8 mouse cellular contexts compared by ENCODE assay signal in the genomic region with DNA sequence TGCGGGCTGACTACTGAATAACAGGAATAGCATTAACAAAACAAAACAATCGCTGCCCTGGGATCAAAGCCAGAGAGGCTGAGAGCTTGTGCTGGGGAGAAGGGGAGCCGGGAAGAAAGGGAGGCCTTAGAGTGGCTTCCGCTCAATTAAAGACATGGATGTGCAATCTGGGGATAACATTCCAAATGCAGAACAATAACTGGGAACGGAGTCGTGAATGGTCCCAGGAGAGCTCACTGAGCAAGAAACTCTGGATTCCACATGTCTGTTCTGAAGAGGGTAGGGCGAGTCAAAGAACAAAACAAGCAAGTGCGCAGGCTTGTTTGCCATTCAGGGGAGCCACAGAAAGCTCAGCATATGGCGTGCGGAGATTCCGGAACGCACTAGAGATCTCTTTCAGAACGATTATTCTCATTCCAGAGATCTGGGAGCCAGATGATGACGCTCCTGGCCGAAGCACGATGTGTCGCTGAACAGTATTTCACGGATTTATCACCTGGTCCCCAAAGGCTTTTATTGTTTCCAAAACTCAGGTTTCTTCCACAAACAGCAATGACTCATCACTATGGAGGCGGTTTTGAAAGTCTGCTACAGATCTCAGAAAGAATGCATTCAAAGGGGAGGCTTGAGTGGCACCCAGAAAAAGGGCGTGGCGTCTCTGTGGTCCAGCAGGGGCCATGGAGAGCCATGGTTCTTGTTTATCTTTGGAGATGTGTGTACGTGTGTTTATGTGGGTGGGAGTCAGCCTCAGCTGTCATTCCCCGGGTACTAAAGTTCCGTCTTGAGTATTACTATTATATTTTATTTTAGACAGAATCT.
DNase-seq lines count a peak whose midpoint lies in the region; ATAC-seq and TF ChIP-seq lines count a peak whose summit lies in the region.

No protein-coding gene starts in this region.

- H3K27ac ChIP-seq in gastrocnemius, adult 2 months, result peak overlapping the region; percentile 43
- H3K27ac ChIP-seq in intestine, embryonic 16.5 days (ENCODE audit: low read length), result no peak overlapping the region

- no peak overlapping the region for H3K9ac ChIP-seq in intestine, embryonic 16.5 days (ENCODE audit: low read depth, low read length)

- no peaks in the 10 kb centered on the region for H3K27me3 ChIP-seq in intestine, embryonic 16.5 days (replicated peaks; ENCODE audit: control insufficient read depth, insufficient read depth, low read length)

- H3K9me3 ChIP-seq in intestine, embryonic 16.5 days (ENCODE audit: control insufficient read depth, low read length), result no peaks in the 10 kb centered on the region

- peak; percentile 14 to 41 for DNase-seq in frontal cortex, adult 2 months (ENCODE audit: extremely low spot score in 1 of 2, low spot score in 1 of 2)
- no peak for DNase-seq in frontal cortex, postnatal 25 days (ENCODE audit: low spot score in 2 of 2)
- peak; percentile 6 for DNase-seq in NIH3T3 (ENCODE audit: low read depth)
- peak; percentile 49 for DNase-seq in gastrocnemius, adult 2 months
- peak; percentile 20 to 59 for DNase-seq in left cerebral cortex, postnatal 25 days (ENCODE audit: low spot score in 2 of 2)
- DNase-seq in right cerebral cortex, postnatal 4 days, result peak; percentile 18

- H3K4me3 ChIP-seq in gastrocnemius, adult 2 months, result peak overlapping the region; percentile 51
- no peak overlapping the region for H3K4me3 ChIP-seq in intestine, embryonic 16.5 days (ENCODE audit: low read length)

- TF ChIP-seq CTCF in gastrocnemius, adult 2 months (IDR thresholded peaks at IDR 0.05), result no peak

- H3K36me3 ChIP-seq in intestine, embryonic 16.5 days (ENCODE audit: control insufficient read depth, insufficient read depth, low read length), result no peaks in the 10 kb centered on the region

- no peaks in the 10 kb centered on the region for H3K4me1 ChIP-seq in intestine, embryonic 16.5 days (ENCODE audit: control insufficient read depth, insufficient read depth, low read length)

- no peak for ATAC-seq in intestine, embryonic 16.5 days
- ATAC-seq in cerebellum, adult (ENCODE audit: insufficient number of reproducible peaks, low FRiP score, low TSS enrichment), result no peak

- no peak overlapping the region for H3K4me2 ChIP-seq in intestine, embryonic 16.5 days (ENCODE audit: low read depth, low read length)

- intact Hi-C loops in gastrocnemius, adult 2 months (cut with DNase I), result no loop called here
- intact Hi-C loops in left cerebral cortex, postnatal 25 days (cut with DNase I), result no loop called here

- WGBS in intestine, embryonic 16.5 days, result 45% methylated on average over 24 of the region's 24 CpGs

Comparison
In these comparisons a context has a peak if more than half of its experiments do, and no peak if none do; other contexts are left out.
1. DNase-seq: peak in frontal cortex, adult 2 months (2 of 2), NIH3T3 (single experiment), gastrocnemius, adult 2 months (single experiment), left cerebral cortex, postnatal 25 days (2 of 2) and right cerebral cortex, postnatal 4 days (single experiment); none in frontal cortex, postnatal 25 days (0 of 2).